Mouse (Mus musculus) stomach, postnatal 0 days (tissue): ENCODE results near the gene Txnip. TPM values are rescaled to one million over a fixed set of nuclear protein-coding genes. Genes with fewer than 3 reads are reported as not detected.

ENCODE experiments used
- ATAC-seq: fragments of 200-750 bp; cut with Nextera tagmentation; 2 replicates; pipeline ENCODE4 v1.8.0; 2017; ENCODE audit not compliant: low FRiP score, low TSS enrichment
- DNase-seq: peaks from one replicate; pipeline ENCODE4 v3.0.0-alpha.2; 2016; ENCODE audit warnings: low spot score
- H3K27ac ChIP-seq: fragments of 300-500 bp; sonication (generic); replicated peaks from 2 replicates; pipeline ENCODE4 v1.5.1; 2014; ENCODE audit warnings: mild to moderate bottlenecking, control low read depth
- H3K27me3 ChIP-seq: fragments of 300-500 bp; sonication (generic); 2 replicates; pipeline ENCODE4 v1.6.1; 2014; ENCODE audit warnings: low read length; ENCODE audit not compliant: control insufficient read depth, insufficient read depth
- H3K36me3 ChIP-seq: fragments of 300-500 bp; sonication (generic); 2 replicates; pipeline ENCODE4 v1.6.1; 2014; ENCODE audit warnings: low read length, mixed read lengths; ENCODE audit not compliant: control insufficient read depth, insufficient read depth
- H3K4me1 ChIP-seq: fragments of 300-500 bp; sonication (generic); replicated peaks from 2 replicates; pipeline ENCODE4 v1.6.1; 2014; ENCODE audit warnings: antibody characterized with exemption; ENCODE audit not compliant: control insufficient read depth, insufficient read depth
- H3K4me2 ChIP-seq: fragments of 300-500 bp; sonication (generic); replicated peaks from 2 replicates; pipeline ENCODE4 v1.6.1; 2014; ENCODE audit warnings: low read depth, mild to moderate bottlenecking, control low read depth, moderate library complexity
- H3K4me3 ChIP-seq: fragments of 300-500 bp; sonication (generic); 2 replicates; pipeline ENCODE4 v1.5.1; 2014; ENCODE audit warnings: low read depth, low read length, control low read depth
- H3K9ac ChIP-seq: fragments of 300-500 bp; sonication (generic); 2 replicates; pipeline ENCODE4 v1.6.1; 2014; ENCODE audit warnings: mild to moderate bottlenecking, low read length, control low read depth, mixed read lengths
- H3K9me3 ChIP-seq: fragments of 300-500 bp; sonication (generic); 2 replicates; pipeline ENCODE4 v1.6.1; 2016; ENCODE audit warnings: low read length; ENCODE audit not compliant: control insufficient read depth
- CTCF ChIP-seq: IDR thresholded peaks from 2 replicates; pipeline ENCODE4 v1.5.1; 2016; ENCODE audit warnings: antibody characterized with exemption, low read depth, mild to moderate bottlenecking, moderate library complexity
- EP300 ChIP-seq: optimal IDR thresholded peaks from 2 replicates; pipeline ENCODE3; 2016; ENCODE audit warnings: antibody characterized with exemption
- WGBS: fragments of 180-500 bp; shearing (Covaris S2); extraction: QIAGEN DNeasy Blood & Tissue Kit; methylation state at CpG from one replicate; pipeline ENCODE4 v1.1.7; 2014; 5-methylcytosine and 5-hydroxymethylcytosine counted together
- polyA plus RNA-seq: library from polyadenylated mRNA; unstranded; fragments of >200 nt; fragmentation: Nextera tagmentation; extraction: Ambion mirVana; gene quantifications from 2 replicates; pipeline ENCODE4 v1.2.1, GENCODE M21; 2015

Txnip gene
- polyA plus RNA-seq, 1 experiment from 2014 or later: 276 TPM

DNA sequence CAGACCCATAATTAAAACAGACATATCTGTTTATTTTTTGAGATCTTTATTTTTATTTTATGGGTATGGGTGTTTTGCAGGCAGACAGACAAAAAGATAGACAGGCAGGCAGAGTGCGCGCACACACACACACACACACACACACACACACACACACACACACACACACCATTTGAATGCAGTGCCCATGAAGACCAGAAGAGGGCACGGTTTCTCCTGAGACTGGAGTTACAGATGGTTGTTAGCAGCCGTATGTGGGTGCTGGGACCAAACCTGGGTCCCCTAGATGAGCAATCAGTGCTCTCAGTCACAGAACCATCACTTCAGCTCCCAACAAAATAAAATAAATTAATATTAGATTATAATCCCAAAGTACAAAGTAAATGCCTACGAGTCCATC is 25.6 kb downstream of the Txnip start:
- ATAC-seq (no peak), DNase-seq (no peak)
- TF ChIP-seq EP300 (no peak), CTCF (peak; percentile 44; the same call in 1 of the 2 replicates)
- Histone ChIP-seq H3K27me3 (no peaks in the 10 kb centered on the region), H3K4me1 (no peaks in the 10 kb centered on the region), H3K27ac (no peak overlapping the region), H3K4me2 (no peak overlapping the region), H3K36me3 (no peaks in the 10 kb centered on the region), H3K9ac (no peak overlapping the region), H3K4me3 (no peak overlapping the region), H3K9me3 (no peaks in the 10 kb centered on the region)
- 98% methylated on average over 5 of the region's 5 CpGs for WGBS

DNA sequence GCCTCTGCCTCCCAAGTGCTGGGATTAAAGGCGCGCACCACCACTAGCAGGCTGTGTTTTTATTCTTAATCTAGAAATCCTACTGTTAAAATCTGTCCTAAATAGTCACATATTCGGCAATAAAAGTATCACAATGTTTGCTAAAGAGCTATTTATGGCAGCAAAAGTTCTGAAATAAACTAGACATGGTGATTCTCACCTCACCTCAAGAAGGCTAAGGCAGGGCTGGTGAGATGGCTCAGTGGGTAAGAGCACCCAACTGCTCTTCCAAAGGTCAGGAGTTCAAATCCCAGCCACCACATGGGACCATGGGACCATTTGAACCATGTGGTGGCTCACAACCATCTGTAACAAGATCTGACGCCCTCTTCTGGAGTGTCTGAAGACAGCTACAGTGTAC is 32.9 kb downstream of the Txnip start:
- Histone ChIP-seq H3K4me2 (no peak overlapping the region), H3K9me3 (no peaks in the 10 kb centered on the region), H3K27ac (no peak overlapping the region), H3K36me3 (peaks cover 3% of the 10 kb centered on the region; the same call in 1 of the 2 replicates), H3K4me3 (no peak overlapping the region), H3K9ac (no peak overlapping the region), H3K27me3 (no peaks in the 10 kb centered on the region), H3K4me1 (no peaks in the 10 kb centered on the region)
- ATAC-seq: no peak
- TF ChIP-seq EP300 (no peak), CTCF (no peak)
- WGBS: 83% methylated on average over 4 of the region's 4 CpGs
- no peak for DNase-seq

DNA sequence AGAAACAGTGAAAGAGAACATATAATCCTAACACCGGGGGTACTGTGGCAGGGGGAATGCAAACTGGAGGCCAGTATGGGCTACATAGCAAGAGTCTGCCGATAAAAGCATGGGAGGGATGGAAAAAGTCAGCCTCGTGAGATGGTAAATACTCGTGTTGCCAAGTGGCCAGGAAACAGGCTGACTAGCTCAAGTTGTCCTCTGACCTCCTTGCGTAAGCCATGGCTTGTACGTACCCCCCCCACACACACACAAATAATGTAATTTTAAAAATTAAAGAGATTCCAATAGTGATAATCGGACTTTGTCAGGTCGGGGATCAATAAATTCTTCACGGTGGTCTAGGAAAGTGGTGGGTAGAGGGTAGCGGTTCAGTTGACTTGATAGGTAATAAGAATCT is 35.6 kb downstream of the Txnip start:
- 2% methylated on average over 10 of the region's 10 CpGs for WGBS
- DNase-seq (peak; percentile 45), ATAC-seq (no peak; the same call in 1 of the 2 replicates)
- Histone ChIP-seq H3K9ac (peak overlapping the region; percentile 72), H3K4me1 (0 out of 2 replicates have a peak, but pooled peaks cover 3% of the 10 kb centered on the region), H3K27ac (peak overlapping the region; percentile 88), H3K36me3 (peaks cover 3% of the 10 kb centered on the region; the same call in 1 of the 2 replicates), H3K4me3 (peak overlapping the region; percentile 58), H3K4me2 (peak overlapping the region; percentile 65), H3K27me3 (no peaks in the 10 kb centered on the region), H3K9me3 (no peaks in the 10 kb centered on the region)
- TF ChIP-seq EP300 (no peak), CTCF (no peak)

DNA sequence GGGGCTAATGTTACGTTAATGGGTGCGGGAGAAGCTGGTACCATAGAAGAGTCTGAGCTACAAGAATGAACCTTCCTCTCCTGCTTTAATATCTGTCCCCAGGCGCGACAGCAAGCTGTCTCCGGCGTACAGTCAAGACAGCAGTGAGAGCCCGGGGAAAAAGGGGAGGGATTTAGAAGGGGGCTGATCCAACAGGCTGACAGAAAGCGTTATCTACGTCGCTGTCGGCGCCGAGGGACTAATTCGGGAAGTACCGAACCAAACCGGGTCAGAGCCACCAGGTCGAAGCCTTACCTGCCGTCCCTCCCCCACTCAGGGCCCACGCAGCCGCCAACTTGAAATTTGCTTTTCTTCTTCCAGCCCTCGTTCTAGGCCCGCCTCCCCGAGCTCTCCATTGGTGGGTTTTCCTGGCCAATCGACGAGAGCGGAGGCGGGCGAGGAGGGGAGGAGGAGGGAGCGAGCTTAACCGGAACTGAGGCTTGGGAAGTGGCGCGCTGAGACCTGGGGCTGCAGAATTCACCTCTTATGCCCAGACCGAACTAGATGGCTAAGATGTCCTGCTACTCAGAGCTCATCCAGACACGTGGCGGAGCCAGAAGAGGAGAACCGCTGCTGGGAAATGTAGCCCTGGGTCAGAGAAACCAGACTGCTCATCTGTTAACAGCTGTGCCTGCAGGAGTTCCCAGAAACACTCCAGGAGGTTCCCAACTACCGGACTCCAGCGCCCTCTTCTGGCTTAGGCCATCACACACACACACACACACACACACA is 36.2 kb downstream of the Txnip start, which contains the start of gene Polr3gl:
Polr3gl (minus strand) TSS at position 392 of the 771 bp plus-strand sequence.
- DNase-seq (peak; percentile 96), ATAC-seq (peak; percentile 93)
- Histone ChIP-seq H3K4me3 (peak within 1 kb of the TSS; percentile 58), H3K9me3 (no peaks in the 10 kb centered on the region), H3K36me3 (peaks cover 3% of the 10 kb centered on the region; the same call in 1 of the 2 replicates), H3K4me1 (0 out of 2 replicates have a peak, but pooled peaks cover 3% of the 10 kb centered on the region), H3K4me2 (peak within 1 kb of the TSS; percentile 65), H3K9ac (peak within 1 kb of the TSS; percentile 72), H3K27ac (peak within 1 kb of the TSS; percentile 88), H3K27me3 (no peaks in the 10 kb centered on the region)
- WGBS: under 1% methylated on average over 36 of the region's 38 CpGs
- TF ChIP-seq EP300: no peak
- TF ChIP-seq CTCF: peak; percentile 49

DNA sequence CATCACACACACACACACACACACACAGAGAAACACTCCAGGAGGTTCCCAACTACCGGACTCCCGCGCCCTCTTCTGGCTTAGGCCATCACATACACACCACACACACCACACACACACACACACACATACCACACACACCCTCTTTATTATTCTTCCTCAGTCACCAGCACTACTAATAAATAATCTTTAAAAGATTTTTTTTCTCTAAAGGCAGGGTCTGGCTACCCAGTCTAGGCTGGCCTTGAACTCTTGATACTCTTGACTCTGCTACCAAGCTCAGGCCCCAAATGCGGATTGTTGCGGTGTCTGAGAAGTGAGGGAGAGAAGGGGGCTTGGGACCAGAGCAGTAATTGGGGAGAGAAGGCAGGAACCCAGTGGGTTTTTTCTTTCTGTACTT is 37.1 kb downstream of the Txnip start:
- 0 out of 2 replicates have a peak, but pooled peaks cover 3% of the 10 kb centered on the region for H3K4me1 ChIP-seq
- no peak overlapping the region for H3K27ac ChIP-seq
- no peak overlapping the region for H3K4me3 ChIP-seq
- ATAC-seq (no peak), DNase-seq (no peak)
- H3K9ac ChIP-seq: no peak overlapping the region
- 83% methylated on average over 5 of the region's 5 CpGs for WGBS
- TF ChIP-seq EP300 (no peak), CTCF (no peak)
- H3K9me3 ChIP-seq: no peaks in the 10 kb centered on the region
- H3K36me3 ChIP-seq: peaks cover 3% of the 10 kb centered on the region; the same call in 1 of the 2 replicates
- no peaks in the 10 kb centered on the region for H3K27me3 ChIP-seq
- H3K4me2 ChIP-seq: no peak overlapping the region

DNA sequence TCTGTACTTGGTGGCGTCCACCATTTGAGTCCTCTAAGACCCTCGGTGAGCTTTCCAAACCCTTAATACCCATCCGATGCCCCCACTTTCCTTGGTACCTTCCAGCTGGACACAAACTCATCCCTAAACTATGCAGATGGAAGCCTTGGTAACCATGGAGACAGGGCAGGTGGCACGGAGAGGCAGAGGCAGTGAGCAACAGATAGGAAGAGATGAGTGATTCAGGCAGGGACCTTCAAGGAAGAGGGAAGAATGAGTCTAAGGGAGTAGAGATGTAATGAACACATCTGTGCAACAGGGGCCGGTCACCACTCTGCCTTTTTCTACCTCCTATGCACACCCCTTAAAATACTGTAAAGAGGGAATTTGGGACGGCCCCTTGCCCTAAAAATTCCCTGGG is 37.9 kb downstream of the Txnip start:
- no peak overlapping the region for H3K4me3 ChIP-seq
- no peak overlapping the region; the same call in 1 of the 2 replicates for H3K4me2 ChIP-seq
- H3K36me3 ChIP-seq: no peaks in the 10 kb centered on the region
- no peaks in the 10 kb centered on the region for H3K27me3 ChIP-seq
- H3K9me3 ChIP-seq: no peaks in the 10 kb centered on the region
- DNase-seq (no peak), ATAC-seq (no peak)
- 34% methylated on average over 6 of the region's 6 CpGs for WGBS
- H3K9ac ChIP-seq: no peak overlapping the region
- H3K27ac ChIP-seq: no peak overlapping the region
- 0 out of 2 replicates have a peak, but pooled peaks cover 3% of the 10 kb centered on the region for H3K4me1 ChIP-seq
- no peak for TF ChIP-seq EP300
- no peak for TF ChIP-seq CTCF
